Mouse (Mus musculus): ENCODE data around the gene 1700019A02Rik. TPM values are rescaled to one million over a fixed set of nuclear protein-coding genes. Genes with fewer than 3 reads are reported as not detected.

The 1700019A02Rik gene
- polyA plus RNA-seq (2015; fragmentation: Illumina TruSeq; extraction: RNeasy Lipid Tissue Mini Kit (QIAGEN cat#74804); ENCODE audit: insufficient read depth, low replicate concordance): not detected

DNA sequence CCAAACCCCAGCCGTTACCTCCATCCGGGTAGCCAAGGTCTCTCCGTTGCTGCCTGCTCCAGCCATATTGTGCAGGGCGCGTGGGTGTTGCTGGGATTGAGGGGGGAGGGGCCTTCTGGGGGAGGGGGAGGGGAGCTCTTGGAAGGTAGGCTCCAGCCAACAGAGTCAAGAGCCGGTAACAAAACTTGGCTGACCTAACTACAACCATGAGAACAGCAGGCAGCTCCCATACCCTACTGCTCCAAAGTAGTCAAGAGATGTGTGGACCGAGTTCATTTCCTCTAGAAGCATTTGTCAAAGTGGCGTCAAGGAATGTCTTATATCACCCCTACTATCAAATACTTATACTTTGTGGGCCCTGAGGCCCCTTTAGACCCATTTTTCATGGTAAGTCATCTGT, at the start of gene 1700019A02Rik:
1700019A02Rik (minus strand) TSS at position 101 of the 400 bp plus-strand sequence.

Other genes with a start within 250 kb of the 1700019A02Rik start
- 1.2 TPM for gene 1700019D03Rik, start 167.5 kb downstream of the 1700019A02Rik start, polyA plus RNA-seq (2015; fragmentation: Illumina TruSeq; extraction: RNeasy Lipid Tissue Mini Kit (QIAGEN cat#74804); ENCODE audit: insufficient read depth, low replicate concordance)
- gene Mstn, start 126.0 kb downstream of the 1700019A02Rik start, polyA plus RNA-seq (2015; fragmentation: Illumina TruSeq; extraction: RNeasy Lipid Tissue Mini Kit (QIAGEN cat#74804); ENCODE audit: insufficient read depth, low replicate concordance): not detected
- 11.6 TPM for gene Pms1, start 109.4 kb upstream of the 1700019A02Rik start, polyA plus RNA-seq (2015; fragmentation: Illumina TruSeq; extraction: RNeasy Lipid Tissue Mini Kit (QIAGEN cat#74804); ENCODE audit: insufficient read depth, low replicate concordance)
- gene Ormdl1, start 109.5 kb upstream of the 1700019A02Rik start, polyA plus RNA-seq (2015; fragmentation: Illumina TruSeq; extraction: RNeasy Lipid Tissue Mini Kit (QIAGEN cat#74804); ENCODE audit: insufficient read depth, low replicate concordance): 51.6 TPM
- not detected for gene Gm28778, start 109.5 kb upstream of the 1700019A02Rik start, polyA plus RNA-seq (2015; fragmentation: Illumina TruSeq; extraction: RNeasy Lipid Tissue Mini Kit (QIAGEN cat#74804); ENCODE audit: insufficient read depth, low replicate concordance)
- 24.2 TPM for gene Osgepl1, start 126.0 kb upstream of the 1700019A02Rik start, polyA plus RNA-seq (2015; fragmentation: Illumina TruSeq; extraction: RNeasy Lipid Tissue Mini Kit (QIAGEN cat#74804); ENCODE audit: insufficient read depth, low replicate concordance)
- gene Asdurf, start 165.0 kb upstream of the 1700019A02Rik start, polyA plus RNA-seq (2015; fragmentation: Illumina TruSeq; extraction: RNeasy Lipid Tissue Mini Kit (QIAGEN cat#74804); ENCODE audit: insufficient read depth, low replicate concordance): 10.3 TPM
- gene Gm28551, start 165.0 kb upstream of the 1700019A02Rik start, polyA plus RNA-seq (2015; fragmentation: Illumina TruSeq; extraction: RNeasy Lipid Tissue Mini Kit (QIAGEN cat#74804); ENCODE audit: insufficient read depth, low replicate concordance): 0.28 TPM
- gene Asnsd1, start 165.1 kb upstream of the 1700019A02Rik start, polyA plus RNA-seq (2015; fragmentation: Illumina TruSeq; extraction: RNeasy Lipid Tissue Mini Kit (QIAGEN cat#74804); ENCODE audit: insufficient read depth, low replicate concordance): 115 TPM